Mouse (Mus musculus) brain, embryonic 14.5 days (tissue): ENCODE results near the gene Trim26.
"Not testable (repeated sequence)": the region's sequence is repeated elsewhere in the genome, so short reads cannot be mapped to it uniquely, and the experiment has no call there.

Experiments
- CTCF ChIP-seq: fragments of 200-500 bp; IDR thresholded peaks from 2 replicates; pipeline ENCODE4 v1.5.1; 2012; ENCODE audit warnings: inconsistent platforms, mild to moderate bottlenecking, moderate library complexity, borderline replicate concordance; ENCODE audit not compliant: insufficient read depth, insufficient read length; ENCODE audit errors: extremely low read depth
- POLR2A ChIP-seq: fragments of 200-500 bp; IDR thresholded peaks from 2 replicates; pipeline ENCODE4 v1.6.1; 2012; ENCODE audit warnings: mild to moderate bottlenecking, inconsistent platforms, borderline replicate concordance; ENCODE audit not compliant: poor library complexity, insufficient read depth, insufficient read length, severe bottlenecking; ENCODE audit errors: extremely low read depth

DNA sequence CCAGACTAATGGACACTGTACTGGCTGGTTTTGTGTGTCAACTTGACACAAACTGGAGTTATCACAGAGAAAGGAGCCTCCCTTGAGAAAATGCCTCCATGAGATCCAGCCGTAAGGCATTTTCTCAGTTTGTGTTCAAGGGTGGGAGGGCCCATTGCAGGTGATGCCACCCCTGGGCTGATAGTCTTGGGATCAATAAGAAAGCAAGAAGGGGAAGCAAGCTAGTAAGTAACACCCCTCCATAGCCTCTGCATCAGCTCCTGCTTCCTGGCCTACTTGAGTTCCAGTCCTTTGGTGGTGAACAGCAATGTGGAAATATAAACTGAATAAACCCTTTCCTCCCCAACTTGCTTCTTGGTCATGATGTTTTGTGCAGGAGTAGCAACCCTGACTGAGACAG is 54.6 kb downstream of the Trim26 start:
- not testable (repeated sequence) for TF ChIP-seq CTCF, POLR2A
